Mouse (Mus musculus): ENCODE measurements around the gene Sart1. TPM values are rescaled to one million over a fixed set of nuclear protein-coding genes. Genes with fewer than 3 reads are reported as not detected.
A peak's percentile ranks its signal among the peaks of the same experiment; 100 is the strongest.
"Not testable (repeated sequence)": the region's sequence is repeated elsewhere in the genome, so short reads cannot be mapped to it uniquely, and the experiment has no call there.

The Sart1 gene
- total RNA-seq, 2 experiments from 2014 or later = 84.2 to 101 TPM

GRCm38 (mm10) chr19:5374748-5375147 lies 13.8 kb downstream of the Sart1 start:
- DNase-seq = no peak
- intact Hi-C loops (cut with DNase I) = no loop called here

GRCm38 (mm10) chr19:5374177-5374576 lies 14.3 kb downstream of the Sart1 start:
- no peak for DNase-seq
- intact Hi-C loops (cut with DNase I) = no loop called here

DNA sequence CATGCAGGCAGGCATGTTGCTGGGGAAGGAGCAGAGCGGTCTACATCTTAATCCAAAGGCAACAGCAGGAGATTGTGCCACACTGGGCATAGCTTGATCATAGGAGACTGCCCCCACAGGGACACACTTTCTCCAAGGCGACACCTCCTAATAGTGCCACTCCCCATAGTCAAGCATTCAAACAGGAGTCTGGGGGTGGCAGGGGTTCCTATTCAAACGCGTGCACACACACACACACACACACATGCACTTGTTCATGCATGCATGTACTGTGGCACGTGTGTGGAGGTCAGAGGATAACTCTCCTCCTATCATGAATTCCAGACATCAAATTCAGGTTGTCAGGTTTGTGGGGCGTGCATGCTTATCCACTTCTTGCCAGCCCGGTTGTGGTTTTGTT lies 15.8 kb downstream of the Sart1 start:
- intact Hi-C loops (cut with DNase I) = no loop called here
- no peak for DNase-seq

GRCm38 (mm10) chr19:5370932-5371331 lies 17.6 kb downstream of the Sart1 start:
- intact Hi-C loops (cut with DNase I) = no loop called here
- no peak for DNase-seq

DNA sequence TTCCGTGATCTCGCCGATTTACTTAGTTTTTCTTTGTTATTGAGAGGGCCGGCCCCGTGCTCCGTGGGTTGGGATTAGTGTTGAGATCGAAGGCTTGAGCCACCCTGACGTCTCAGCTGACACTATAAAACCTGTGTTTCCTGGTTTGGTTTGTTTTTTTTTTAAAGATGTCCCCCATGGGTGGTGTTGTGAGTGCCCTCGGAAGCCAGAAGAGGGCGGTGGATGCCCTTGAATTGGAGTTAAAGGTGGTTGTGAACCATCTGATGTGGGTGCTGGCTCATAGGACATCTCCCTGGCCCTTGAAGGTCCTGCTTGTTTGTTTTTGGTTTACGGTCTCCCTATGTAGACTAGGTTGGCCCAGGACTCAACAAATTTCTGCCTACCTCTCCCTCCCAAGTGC lies 21.0 kb downstream of the Sart1 start:
- DNase-seq = no peak
- intact Hi-C loops (cut with DNase I) = no loop called here

DNA sequence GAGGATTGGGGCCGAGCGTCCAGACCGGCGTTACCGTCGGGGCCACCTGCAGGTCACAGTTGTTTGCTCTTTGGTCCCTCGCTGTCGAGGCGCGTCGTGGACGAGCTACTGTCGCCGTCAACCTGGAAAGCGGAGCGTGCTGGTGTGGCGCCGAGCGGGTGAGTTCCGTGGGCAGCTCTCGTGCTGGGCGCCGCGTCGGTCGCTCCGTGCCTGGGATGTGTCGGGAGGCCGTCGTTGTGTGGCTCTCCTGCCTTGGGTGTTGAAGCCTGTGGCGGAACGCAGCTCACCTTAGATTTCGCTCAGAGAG lies 21.5 kb downstream of the Sart1 start, which contains the start of gene Banf1:
Banf1 (minus strand) TSS at position 116 of the 307 bp plus-strand sequence.
- DNase-seq = peak; percentile 9
- intact Hi-C loops (cut with DNase I) = no loop called here

DNA sequence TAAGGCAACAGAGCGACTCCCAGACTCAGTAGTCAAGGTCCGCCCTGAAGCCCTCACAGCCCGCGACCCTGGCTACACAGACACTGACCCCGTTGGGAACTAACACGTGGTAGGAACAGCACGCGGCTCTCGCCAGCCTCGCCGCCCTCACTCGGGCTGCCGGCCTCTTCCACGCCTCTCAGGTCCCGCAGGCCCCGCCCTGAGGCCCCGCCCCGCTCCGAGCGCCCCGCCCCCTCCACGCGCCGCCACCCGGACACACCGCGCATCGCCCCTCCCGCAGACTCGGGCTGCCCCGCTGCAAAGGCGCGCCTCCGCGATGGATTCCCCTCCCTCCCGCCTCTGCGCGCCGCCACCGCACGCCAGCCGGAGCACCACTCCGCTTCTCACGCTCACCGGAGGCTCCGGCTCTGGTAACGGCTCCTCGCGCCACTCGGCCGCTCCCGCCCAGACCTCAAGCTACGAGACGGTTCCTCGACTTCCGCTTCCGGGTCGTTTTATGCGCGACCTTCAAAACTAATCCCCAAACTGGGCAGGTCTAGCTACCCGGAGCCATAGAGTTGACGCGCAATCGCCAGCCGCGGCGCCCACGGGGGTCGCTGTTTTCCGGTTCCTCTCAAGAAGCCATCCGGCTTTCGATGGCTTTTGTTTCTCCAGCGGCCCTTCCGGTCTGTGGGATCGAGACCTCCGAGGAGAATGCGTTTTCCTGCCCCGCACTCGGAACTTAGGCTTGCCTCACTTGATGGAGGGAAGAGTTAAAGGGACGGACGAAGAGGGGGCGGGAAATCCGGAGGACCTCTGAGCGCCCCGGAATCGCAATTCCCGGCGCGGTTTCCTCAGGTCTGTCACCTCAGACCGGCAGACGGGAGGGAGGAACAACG lies 22.1 kb downstream of the Sart1 start, which contains the start of gene Eif1ad:
Eif1ad (plus strand) TSS at position 567 of the 878 bp plus-strand sequence.
- DNase-seq = peak; percentile 96
- intact Hi-C loops (cut with DNase I) = no loop called here

- intact Hi-C loops (cut with DNase I) = no loop called here
- peak; percentile 14 for DNase-seq
Observed at GRCm38 (mm10) chr19:5365751-5366150, 22.8 kb downstream of the Sart1 start.

- DNase-seq = no peak
- intact Hi-C loops (cut with DNase I) = no loop called here
Observed at GRCm38 (mm10) chr19:5364124-5364523, 24.4 kb downstream of the Sart1 start.

DNA sequence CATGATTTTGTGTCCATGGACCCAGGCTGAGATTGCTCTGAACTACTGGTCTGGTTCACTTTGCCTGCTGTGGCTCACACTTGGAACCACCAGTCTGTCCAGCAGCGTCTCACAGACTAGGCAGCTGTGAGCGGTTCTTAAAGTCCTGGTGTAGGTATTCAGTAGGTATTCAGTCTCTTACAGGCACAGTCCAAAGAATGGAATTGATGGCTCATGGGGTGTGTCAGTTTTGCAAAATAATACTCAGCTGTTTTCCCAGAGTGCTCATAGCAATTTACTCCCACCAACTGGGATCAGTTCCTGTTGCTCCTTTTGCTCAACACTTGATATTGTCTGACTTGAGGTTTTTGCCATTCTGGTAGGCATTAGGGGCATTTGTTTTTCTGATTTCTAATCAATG lies 26.3 kb downstream of the Sart1 start:
- intact Hi-C loops (cut with DNase I) = no loop called here
- no peak for DNase-seq

GRCm38 (mm10) chr19:5356080-5356479 lies 32.4 kb downstream of the Sart1 start:
- no peak for DNase-seq
- intact Hi-C loops (cut with DNase I) = no loop called here

DNA sequence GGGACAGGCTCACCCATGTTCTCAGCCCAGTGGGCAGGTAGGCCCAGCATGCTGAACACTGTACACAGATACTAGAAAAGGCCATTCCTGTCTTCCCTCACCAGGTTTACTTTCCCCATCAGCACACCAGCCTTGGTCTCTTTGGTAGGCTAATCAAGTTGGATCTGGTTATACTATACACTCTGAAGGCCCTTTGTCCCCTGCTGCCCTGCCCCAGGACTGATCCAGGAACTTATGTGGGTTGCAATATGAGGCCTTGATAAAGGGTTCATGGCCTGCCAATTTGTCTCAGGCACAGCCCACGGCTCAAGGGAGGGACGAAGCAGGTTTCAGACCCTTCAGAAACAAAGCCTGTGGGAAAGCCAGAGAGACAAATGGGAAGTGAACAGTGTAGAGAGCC lies 34.9 kb downstream of the Sart1 start:
- no peak for DNase-seq
- intact Hi-C loops (cut with DNase I) = no loop called here

- intact Hi-C loops (cut with DNase I) = loop anchor here (5.0 kb wide), 1 partner anchor 42 kb away; no protein-coding TSS in a partner anchor
- DNase-seq = not testable (repeated sequence)
Observed at GRCm38 (mm10) chr19:5349502-5349873, 39.0 kb downstream of the Sart1 start, which contains the start of gene Cst6. Gene Cst6 (minus strand): TSS chr19:5349574.

DNA sequence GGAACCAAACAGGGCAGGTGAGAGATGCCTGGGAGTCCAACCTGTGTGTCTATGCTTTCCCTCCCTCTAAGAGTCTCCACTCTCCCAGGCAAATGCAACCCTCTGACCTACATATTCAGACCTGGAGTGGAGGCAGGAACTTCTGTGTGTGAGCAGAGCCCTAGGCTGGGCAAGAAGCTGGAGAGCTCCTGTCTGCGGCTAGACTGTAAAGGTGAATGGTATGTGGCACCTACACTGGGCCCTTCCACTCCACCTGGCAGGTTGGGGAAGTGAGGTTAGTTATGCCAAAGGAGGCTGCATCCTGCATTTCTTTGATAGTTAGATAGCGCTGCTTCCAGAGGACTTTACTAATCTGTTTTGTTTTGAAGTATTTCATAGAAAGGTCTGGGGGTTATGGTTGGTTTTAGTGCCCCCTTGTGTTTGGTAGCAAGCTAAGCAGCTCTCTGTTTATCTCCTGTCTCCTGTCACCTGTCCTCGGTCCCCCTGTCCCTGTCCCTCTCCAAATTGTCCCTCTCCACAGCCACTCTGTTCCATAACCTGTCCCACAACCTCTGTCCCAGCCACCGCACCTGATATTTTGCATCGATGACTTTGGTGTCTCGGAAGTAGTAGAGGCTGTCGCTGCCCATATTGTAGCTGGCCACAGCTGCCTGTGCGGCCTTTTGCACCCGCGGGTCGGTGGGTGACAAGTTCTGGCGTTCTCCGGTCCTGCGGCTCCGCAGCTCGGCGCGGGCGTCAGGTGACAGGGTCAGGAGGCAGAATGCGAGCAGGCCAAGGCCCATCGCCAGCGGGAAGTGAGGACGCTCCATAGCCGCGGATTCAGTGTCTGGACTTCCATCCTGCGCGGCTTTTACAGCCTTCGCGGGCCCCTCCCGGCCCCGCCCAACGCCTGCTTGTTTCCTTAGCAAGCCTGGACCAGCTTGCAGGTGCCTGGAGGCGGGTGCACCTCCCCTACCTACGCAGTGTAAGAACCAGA lies 39.7 kb downstream of the Sart1 start:
- DNase-seq = peak; percentile 12
- intact Hi-C loops (cut with DNase I) = loop anchor here (5.0 kb wide), 1 partner anchor 42 kb away; no protein-coding TSS in a partner anchor

DNA sequence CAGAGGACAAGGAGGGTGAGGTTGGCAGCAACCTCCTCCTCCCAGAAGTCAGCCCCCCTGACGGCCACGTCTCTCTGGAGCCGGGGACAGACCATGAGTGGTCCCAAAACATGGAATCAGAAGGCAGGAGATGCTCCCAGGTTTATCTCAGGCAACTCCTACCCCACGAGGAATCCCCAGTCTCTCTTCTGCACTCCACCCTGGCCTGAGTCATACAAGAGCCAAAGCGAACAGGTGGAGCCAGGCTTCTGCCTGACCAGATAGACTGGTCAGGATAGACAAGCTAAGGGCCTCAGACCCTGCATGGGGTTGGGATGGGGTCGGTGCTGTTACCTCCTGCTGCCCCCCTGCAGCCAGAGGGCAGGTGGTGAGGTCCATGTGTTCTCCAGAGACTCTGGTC lies 40.4 kb downstream of the Sart1 start:
- DNase-seq = no peak
- intact Hi-C loops (cut with DNase I) = loop anchor here (5.0 kb wide), 1 partner anchor 41 kb away; no protein-coding TSS in a partner anchor

DNA sequence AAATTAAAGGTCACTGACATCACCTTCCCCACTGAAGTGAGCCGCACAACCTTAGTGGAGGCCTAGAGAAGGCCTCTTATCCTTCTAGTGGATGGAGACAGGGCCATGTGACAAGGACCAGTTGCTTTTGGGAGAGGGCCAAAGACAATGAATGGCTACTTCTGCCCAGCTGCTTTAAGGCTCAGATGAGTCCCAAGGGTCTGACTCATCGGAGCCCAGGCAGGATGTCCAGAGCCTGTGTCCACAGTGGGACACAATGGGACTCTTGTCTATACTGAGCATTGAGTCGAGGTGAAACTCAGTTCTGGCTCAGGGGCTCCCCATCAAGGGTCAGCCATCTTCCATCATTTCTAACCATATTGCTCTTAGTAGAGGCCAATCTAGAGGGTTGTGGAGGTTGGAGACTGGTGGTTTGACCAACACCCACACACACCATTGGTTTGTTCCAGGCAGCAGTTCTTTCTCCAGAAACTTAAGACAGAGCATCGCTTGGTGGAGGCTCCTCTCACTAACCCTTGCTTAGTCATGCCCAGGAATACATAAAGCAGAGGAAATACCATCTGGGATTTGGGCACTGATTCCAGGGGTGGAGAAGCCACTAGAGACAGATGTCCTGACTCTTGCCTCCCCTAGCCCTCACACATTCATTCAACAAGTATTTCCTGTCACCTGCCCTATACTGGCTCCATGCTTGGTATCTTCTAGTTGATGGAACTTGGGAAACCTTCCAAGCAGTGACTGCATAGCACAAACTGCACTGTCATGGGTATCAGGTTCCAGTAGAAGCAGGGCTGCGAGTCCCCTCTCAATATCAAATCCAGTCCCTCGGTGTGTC lies 43.0 kb downstream of the Sart1 start:
- DNase-seq = no peak
- intact Hi-C loops (cut with DNase I) = loop anchor here (5.0 kb wide), 1 partner anchor 38 kb away; no protein-coding TSS in a partner anchor

DNA sequence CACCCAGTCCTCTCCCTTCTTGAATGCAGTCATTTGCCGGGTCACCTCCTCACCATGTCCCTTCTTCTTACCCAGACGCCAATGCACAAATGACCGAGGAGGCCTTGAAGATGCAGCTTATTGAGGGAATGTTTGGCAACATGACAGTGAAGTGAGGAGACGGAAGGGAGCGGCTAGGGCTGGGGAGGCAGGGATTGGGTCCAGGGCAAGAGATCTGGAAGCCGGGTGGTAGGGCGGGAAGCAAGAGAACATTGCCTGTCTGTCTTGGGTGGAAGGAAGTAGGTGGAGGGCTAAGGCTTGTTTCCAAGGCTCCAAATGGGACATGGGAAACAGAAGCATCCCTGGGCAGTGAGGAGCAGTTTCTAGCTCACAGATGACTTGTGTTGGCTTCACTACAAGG lies 47.1 kb downstream of the Sart1 start:
- intact Hi-C loops (cut with DNase I) = no loop called here
- DNase-seq = no peak

GRCm38 (mm10) chr19:5337975-5338374 lies 50.5 kb downstream of the Sart1 start:
- intact Hi-C loops (cut with DNase I) = no loop called here
- DNase-seq = peak; percentile 74

- DNase-seq = no peak
- intact Hi-C loops (cut with DNase I) = no loop called here
Observed at GRCm38 (mm10) chr19:5335441-5335840, 53.1 kb downstream of the Sart1 start, which contains the start of gene Catsper1. Gene Catsper1 (plus strand): TSS chr19:5335741.

GRCm38 (mm10) chr19:5334741-5335140 lies 53.8 kb downstream of the Sart1 start:
- intact Hi-C loops (cut with DNase I) = no loop called here
- no peak for DNase-seq

Measured in left cerebral cortex, postnatal 4 days (tissue).